Mouse (Mus musculus): ENCODE data around the gene Ftsj3.

- TF ChIP-seq CTCF (IDR thresholded peaks at IDR 0.05; ENCODE audit: borderline replicate concordance, control insufficient read depth, extremely low read depth, insufficient read depth, low read length, poor library complexity) (no peak), POLR2A (IDR thresholded peaks at IDR 0.05; ENCODE audit: control insufficient read depth, extremely low read depth, insufficient read depth, low read length, poor library complexity) (no peak)
Measured at GRCm38 (mm10) chr11:106274971-106275411, 19.1 kb upstream of the Ftsj3 start.
